In genomic region chr15:96177911-96178310, GRCm38 (mm10) we compare ENCODE assay signal across 28 mouse cellular contexts.
"Had no signal": no experiment of that assay in that cellular context is flagged by ENCODE, and none has a peak within 500 bp of the region (broad histone marks: within the 10 kb centered on the region; RNA-seq: fewer than 3 reads in every experiment).

No protein-coding gene starts in this region.

- H3K27ac ChIP-seq: heart, adult 2 months; heart, embryonic 13.5 days; heart, embryonic 15.5 days; hindbrain, embryonic 13.5 days; hindbrain, embryonic 15.5 days; hindbrain, postnatal 0 days; kidney, embryonic 15.5 days; kidney, postnatal 0 days; left cerebral cortex, adult 2 months; limb, embryonic 13.5 days; limb, embryonic 15.5 days; liver, embryonic 12.5 days; liver, embryonic 14.5 days had no signal

- H3K9ac ChIP-seq: heart, embryonic 13.5 days; heart, embryonic 15.5 days; hindbrain, embryonic 13.5 days; hindbrain, embryonic 15.5 days; kidney, embryonic 15.5 days; limb, embryonic 13.5 days; limb, embryonic 15.5 days; liver, embryonic 12.5 days; liver, embryonic 14.5 days had no signal

- DNase-seq: gastrocnemius, postnatal 14 days; gastrocnemius, postnatal 36 days; heart, adult 11 months; heart, adult 2 months; heart, postnatal 14 days; heart, postnatal 36 days; kidney, adult 11 months; kidney, adult 2 months; kidney, adult 9 months; kidney, postnatal 14 days; kidney, postnatal 36 days; layer of hippocampus, adult 9-11 months; layer of hippocampus, postnatal 36 days; lung, adult 18-20 months had no signal

- H3K4me1 ChIP-seq: heart, embryonic 13.5 days; heart, embryonic 15.5 days; hindbrain, embryonic 13.5 days; hindbrain, embryonic 15.5 days; kidney, embryonic 15.5 days; limb, embryonic 15.5 days; liver, embryonic 12.5 days had no signal

- H3K9me3 ChIP-seq: heart, embryonic 13.5 days; heart, embryonic 15.5 days; hindbrain, embryonic 13.5 days; hindbrain, embryonic 15.5 days; kidney, embryonic 15.5 days; limb, embryonic 13.5 days; limb, embryonic 15.5 days; liver, embryonic 12.5 days had no signal

- ATAC-seq: hindbrain, postnatal 0 days; intestine, embryonic 16.5 days; liver, embryonic 12.5 days had no signal

- H3K4me3 ChIP-seq: heart, adult 2 months; heart, embryonic 13.5 days; heart, embryonic 15.5 days; hindbrain, embryonic 13.5 days; hindbrain, embryonic 15.5 days; kidney, embryonic 15.5 days; left cerebral cortex, adult 2 months; limb, embryonic 13.5 days; limb, embryonic 15.5 days; liver, embryonic 12.5 days had no signal

- H3K4me2 ChIP-seq: heart, embryonic 11.5 days; heart, embryonic 13.5 days; heart, embryonic 15.5 days; hindbrain, embryonic 13.5 days; hindbrain, embryonic 15.5 days; kidney, embryonic 15.5 days; limb, embryonic 13.5 days; limb, embryonic 15.5 days; liver, embryonic 12.5 days had no signal

- H3K27me3 ChIP-seq: heart, embryonic 13.5 days; heart, embryonic 15.5 days; hindbrain, embryonic 13.5 days; hindbrain, embryonic 15.5 days; kidney, embryonic 15.5 days; limb, embryonic 13.5 days; limb, embryonic 15.5 days; liver, embryonic 12.5 days had no signal

- H3K36me3 ChIP-seq: heart, embryonic 13.5 days; heart, embryonic 15.5 days; hindbrain, embryonic 13.5 days; hindbrain, embryonic 15.5 days; kidney, embryonic 15.5 days; limb, embryonic 13.5 days; limb, embryonic 15.5 days; liver, embryonic 12.5 days had no signal
